Mouse (Mus musculus) Muller cell, postnatal 12 days (primary cell): ENCODE measurements around the gene Morn3.

Source experiments
- DNase-seq: peaks from one replicate; pipeline ENCODE4 v3.0.0-alpha.2; 2015; ENCODE audit errors: inconsistent ontology term

Gene Morn3

GRCm38 (mm10) chr5:123023049-123023448, 23.8 kb downstream of the Morn3 start:
- no peak for DNase-seq

- no peak for DNase-seq
These were observed 25.4 kb downstream of the Morn3 start for GRCm38 (mm10) chr5:123021438-123021837.

DNA sequence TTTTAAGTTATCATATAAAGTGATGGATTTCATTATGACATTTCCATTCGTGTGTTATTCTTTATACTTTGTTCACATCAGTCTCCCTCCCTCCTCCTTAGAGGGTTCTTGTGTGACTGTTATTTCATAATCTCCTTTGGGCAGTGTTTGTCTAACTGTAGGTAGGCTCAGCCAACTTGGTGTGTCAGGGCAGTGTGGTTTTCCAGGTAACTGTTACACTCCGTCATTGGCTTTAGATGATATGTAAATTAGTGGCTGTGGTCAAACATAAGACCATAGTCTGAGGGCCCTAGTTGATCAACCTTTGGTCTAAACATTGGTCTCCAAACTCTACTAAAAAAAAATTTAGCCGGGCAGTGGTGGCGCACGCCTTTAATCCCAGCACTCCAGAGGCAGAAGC, 26.4 kb downstream of the Morn3 start:
- no peak for DNase-seq

DNA sequence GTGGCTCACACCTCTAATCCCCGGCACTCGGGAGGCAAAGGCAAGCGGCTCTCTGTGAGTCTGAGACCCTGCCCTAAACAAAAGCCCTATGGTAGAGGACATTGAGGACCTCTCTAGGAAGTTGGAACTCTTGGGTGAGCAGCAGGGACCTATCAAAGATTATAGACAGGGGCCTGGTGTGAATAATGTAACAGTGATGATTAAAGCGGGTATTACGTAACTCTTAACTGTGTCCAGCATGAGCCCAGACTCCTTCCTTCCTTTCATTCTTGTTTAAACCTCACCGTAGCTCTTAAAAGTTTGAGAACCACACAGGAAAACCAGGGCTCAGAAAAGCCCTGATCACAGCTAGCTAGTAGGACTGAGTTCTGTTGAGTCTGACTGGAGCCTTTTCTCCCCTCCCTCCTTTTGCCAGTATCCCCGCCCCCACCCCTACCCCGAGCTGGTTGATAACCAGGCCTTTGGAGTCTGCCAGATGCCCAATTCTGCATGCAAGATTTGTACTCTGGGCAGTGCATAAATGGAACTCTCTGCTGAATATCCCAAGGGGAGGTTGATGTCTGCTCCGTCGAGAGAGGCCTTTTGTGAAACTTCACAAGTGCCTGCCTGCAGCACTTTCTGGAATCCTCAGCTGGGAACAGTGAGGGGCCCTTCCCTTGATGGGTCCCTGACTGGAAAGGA, 27.3 kb downstream of the Morn3 start:
- DNase-seq, result peak; percentile 79

GRCm38 (mm10) chr5:123017504-123017903, 29.3 kb downstream of the Morn3 start:
- DNase-seq, result no peak

DNA sequence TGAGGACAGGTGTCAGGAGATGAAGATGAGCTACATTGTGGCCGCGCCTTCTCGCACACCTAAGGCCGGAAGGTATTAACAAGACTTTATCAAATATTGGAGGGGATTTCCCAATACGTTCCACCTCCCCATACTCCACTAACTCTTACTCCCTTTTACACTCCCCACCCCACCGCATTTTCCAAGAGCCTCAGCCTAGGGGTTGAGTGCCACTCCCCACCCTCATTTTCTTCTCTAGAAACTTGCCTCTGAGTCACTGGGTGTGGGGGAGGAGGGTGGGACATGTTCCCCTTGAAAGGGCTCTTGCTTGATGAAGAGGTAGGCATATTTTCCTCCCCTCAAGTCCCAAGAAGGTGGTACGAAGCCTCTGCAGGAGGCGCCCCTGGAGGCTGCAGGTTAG, 30.9 kb downstream of the Morn3 start:
- peak; percentile 47 for DNase-seq

DNA sequence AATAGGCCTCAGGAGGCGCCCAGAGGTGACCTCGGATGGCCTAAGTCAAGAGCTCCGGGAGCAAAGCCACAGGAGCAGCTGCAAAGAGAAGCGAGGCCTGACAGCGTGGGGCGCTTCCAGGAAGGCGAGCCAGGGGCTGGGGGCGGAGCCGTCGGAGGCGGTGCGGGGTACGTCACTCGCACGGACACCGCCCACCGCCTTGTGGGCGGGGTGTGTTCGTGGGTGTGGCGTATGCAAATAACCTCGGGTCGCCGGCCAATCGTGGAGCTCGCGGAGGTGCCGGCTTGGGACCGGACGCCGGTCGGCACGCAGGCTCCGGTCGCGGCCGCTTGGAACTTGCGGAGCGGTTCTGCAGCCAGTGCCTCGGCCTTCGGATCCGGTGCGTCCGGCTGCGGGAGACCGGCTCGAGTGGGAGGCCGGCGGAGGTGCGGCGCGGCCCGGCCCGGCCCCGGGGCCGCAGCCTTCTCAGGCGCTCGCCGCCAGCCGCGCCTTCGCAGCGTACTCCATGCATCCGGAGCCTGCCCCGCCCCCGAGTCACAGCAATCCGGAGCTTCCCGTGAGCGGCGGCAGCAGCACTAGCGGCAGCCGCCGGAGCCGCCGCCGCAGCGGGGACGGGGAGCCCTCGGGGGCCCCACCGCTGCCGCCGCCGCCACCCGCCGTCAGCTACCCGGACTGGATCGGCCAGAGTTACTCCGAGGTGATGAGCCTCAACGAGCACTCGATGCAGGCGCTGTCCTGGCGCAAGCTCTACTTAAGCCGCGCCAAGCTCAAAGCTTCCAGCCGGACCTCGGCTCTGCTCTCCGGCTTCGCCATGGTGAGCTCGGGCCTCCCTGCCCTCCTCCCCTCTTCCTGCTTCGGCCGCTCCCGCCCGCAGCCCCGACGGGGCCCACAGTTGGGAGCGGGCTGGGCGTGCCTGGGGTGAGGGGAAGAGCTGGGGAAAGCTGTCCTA, 31.8 kb downstream of the Morn3 start, which contains the start of gene Orai1:
Gene Orai1 (plus strand): TSS at position 322 of the 949 bp plus-strand sequence.
- DNase-seq, result peak; percentile 99

- DNase-seq, result peak; percentile 63
These were observed 33.1 kb downstream of the Morn3 start for GRCm38 (mm10) chr5:123013599-123014315.

DNA sequence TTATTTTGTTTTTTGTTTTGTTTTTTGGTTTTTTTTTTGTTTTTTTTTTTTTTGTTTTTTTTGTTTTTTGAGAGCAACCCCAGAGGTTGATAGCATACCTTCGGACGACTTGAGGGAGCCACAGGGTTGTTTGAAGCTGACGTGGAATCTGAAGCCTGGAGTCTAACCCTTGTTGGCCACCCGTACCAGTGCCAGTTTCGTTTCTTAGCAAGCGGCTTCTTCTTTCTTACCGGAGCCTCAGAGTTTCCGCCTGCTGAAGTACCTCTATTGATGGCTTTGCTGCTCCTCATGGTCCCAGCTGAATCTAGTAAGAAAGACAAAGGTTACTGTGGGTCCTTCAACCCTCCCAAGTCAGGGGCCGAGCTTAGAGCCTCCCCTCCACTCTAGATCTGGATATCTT, 35.1 kb downstream of the Morn3 start:
- no peak for DNase-seq

GRCm38 (mm10) chr5:123010806-123011205, 36.0 kb downstream of the Morn3 start:
- no peak for DNase-seq

DNA sequence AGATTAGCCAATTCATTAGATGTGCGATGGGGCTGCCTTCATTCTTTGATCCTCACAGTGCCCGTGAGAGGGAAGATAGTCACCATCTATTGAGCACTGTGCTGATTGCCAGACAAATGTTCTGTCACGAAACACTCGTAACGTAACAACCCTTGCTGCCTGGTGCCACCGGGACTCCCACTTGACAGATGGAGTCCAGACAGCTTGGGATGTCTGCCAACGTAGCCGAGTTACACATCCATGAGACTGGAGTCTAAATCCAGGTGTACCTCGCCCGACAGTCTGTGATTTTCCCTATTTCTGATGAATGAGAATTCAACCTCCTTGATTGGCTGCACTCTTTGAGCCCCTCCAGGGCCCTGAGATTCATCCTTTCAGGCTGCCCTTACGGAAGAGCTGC, 36.9 kb downstream of the Morn3 start:
- DNase-seq, result no peak

DNA sequence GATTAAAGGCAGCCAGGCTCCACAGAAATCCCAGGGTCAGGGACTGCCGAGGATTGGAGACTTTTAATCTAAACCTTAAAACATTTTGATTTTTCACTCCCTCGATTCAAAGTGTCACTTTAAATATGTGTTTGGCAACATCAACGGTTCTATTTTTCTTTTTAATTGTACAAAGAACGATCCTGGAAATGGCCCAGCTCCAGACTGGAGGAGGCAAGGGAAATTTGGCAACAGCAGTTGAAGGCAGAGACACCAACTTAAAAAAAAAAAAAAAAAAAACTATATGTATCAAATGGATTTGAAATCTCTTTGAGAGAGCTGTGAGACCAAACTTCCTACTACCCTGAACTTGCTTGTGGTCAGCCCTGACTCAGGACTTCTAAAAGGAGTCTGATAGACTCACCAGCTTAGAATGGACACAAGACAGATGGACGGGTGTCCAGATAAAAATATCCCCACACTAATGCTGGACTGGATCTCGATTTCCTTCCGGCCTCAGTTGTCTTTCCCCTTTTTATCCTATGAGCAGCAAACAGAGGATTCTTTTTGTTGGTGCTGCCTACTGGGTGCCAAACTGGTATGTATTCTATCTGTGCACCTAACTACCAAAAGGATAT, 37.8 kb downstream of the Morn3 start:
- DNase-seq, result no peak

GRCm38 (mm10) chr5:123005716-123006592, 40.9 kb downstream of the Morn3 start:
- DNase-seq, result no peak

DNA sequence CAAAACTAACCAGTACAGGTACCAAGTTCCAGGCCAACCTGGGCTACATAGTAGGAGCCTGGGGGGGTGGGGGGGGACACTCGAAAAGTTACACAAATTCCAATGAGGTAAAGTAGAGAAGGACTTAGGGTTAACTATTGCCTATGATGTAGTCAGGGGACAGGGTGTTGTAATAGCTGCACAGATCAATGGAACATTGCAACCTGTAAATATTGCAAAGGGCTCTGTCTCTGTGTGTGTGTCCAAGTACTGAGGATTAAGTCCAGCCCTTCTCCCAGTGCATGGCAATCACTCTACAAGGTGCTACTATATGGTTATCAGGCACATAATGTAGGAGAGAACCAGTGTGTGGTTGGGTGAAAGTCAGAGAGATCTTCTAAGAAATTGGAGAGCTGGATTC, 45.9 kb downstream of the Morn3 start:
- DNase-seq, result no peak

DNA sequence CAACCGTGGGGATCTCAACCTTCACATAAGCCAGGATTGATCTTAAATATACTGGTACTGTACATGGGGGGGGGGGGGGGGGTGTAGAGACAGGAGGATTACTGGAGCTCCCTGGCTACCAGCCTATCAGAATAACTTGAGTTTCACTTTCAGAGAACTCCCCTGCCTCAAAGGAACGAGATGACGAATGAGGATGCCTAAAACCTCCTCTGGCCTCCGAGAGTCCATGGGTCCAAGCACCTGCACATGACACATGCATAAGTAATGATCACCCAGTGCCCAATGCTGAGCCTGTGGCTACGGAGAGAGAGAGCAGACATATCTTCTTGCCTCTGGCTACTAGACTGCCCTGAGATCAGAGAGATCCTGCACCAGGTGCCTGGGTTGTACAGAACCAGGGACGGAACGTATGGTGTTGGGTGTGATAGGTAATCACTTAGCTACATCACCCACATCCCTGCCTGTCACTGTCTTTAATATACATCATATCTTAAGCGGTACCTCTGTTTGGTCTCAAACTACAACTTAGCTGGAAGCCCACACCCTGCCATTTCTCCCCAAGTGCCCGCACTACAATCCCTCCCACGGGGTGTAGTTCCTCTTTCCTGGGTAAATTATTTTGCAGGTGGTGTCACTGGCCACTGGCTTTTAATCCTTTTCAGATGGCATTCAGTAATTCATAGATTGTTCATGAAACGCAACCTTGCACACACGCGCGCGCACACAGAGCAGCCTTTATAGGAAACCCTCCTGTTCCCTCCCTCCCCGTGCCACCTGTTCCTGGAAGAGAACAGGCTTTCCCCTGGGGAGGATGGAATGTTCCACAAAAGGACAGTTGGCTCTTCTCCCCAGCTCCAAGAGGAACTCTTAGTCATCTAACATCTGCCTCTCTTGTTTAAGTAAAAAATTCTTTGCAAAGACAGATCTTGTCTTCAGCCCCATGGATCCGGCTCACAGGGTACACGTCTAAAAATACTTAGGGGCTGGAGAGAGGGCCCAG, 49.3 kb downstream of the Morn3 start:
- DNase-seq, result no peak

DNA sequence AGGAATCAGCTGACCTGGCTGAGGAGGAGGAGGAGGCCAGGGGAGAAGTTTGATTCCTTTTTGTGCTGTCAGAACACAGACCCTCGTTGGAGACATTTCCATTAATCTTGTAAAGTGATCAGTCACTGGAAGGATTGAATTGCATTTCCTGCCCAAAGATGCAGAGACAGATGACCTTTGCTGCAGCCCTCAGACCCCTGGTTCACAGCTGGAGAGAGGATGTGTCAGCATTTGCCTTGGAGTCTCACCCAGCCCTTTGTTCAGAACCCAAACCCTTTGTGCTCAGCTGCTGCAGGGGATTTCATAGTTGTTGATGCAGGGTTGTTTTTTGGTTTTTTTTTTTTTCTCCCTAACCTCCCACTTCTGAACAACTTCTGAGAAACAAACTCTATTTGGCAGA, 51.9 kb downstream of the Morn3 start:
- no peak for DNase-seq

DNA sequence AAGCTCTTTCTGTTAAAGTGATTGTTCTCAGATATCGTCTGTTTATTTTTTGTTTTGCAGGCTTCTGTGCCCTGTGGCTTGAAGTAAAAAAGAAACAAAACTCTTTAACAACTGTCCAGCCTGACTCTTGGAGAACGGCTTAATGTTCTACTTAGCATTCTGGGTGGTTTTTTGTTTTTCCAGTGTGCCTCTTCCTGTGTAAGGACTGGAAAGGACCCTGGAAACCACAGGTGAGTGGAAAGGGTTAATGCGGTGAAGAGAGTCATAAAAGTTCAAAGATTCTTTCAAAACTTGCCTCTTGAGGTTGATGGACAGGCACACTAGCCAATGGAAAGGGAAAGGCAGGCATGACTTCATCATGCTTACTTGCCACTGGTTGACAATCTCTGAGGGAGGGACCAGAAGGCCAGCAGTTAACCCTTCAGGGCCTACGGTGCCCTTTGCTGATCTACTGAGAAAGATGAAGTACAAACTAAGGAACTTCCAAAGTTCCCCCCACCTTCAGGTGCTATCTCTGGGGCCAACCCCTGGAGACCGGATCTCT, 52.4 kb downstream of the Morn3 start:
- peak; percentile 92 for DNase-seq

GRCm38 (mm10) chr5:122993811-122994210, 53.0 kb downstream of the Morn3 start:
- DNase-seq, result no peak

GRCm38 (mm10) chr5:122991350-122992004, 55.3 kb downstream of the Morn3 start:
- peak; percentile 79 for DNase-seq
